Mouse (Mus musculus) bone marrow, adult 2 months (tissue): ENCODE measurements around the gene Cbln1.

Experiments
- CTCF ChIP-seq: fragments of 200-500 bp; IDR thresholded peaks from 2 replicates; pipeline ENCODE4 v1.5.1; 2011; ENCODE audit warnings: low read length, control low read depth; ENCODE audit not compliant: control insufficient read depth, insufficient read depth
- POLR2A ChIP-seq: fragments of 200-500 bp; IDR thresholded peaks from 2 replicates; pipeline ENCODE4 v1.6.1; 2011; ENCODE audit warnings: low read depth, mild to moderate bottlenecking, control low read depth, low read length, borderline replicate concordance; ENCODE audit not compliant: control insufficient read depth

GRCm38 (mm10) chr8:87469931-87470833 is 2.2 kb downstream of the Cbln1 start:
- TF ChIP-seq POLR2A: no peak
- no peak for TF ChIP-seq CTCF
